Mouse (Mus musculus): ENCODE data around the gene Hdhd3. TPM values are rescaled to one million over a fixed set of nuclear protein-coding genes. Genes with fewer than 3 reads are reported as not detected.

Gene Hdhd3
- polyA plus RNA-seq (2011; ENCODE audit: insufficient read depth, insufficient read length, low read depth, missing spikeins): 0.51 and 0.75 TPM in 2 replicates

DNA sequence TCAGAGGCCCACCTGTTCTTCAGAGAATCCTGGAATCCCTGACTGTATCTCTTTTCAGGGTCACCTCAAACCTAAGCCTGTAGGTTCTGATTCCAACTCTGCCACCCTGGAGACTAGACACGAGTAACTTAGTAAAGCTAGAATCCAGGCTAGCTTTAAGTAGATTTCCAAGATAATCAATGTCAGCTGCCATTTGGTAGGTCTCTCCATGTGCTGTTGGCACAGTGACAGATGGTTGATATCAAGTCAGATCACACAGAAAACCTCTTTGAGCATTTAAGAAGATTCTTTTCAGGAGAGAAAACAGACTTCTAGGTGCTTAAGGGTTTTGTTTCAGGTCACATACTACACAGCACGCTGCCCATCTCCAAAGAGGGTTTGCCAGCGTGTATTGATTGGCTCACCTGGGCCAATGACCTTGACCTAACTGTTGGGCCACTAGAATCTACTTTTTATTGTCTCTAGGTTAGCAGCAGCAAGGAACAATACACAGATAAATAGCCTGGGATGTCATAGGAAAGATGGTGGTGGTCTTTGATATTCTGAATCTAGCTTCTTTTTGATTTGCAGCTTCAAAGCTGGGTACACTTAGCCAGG is at the start of gene Hdhd3:
Gene Hdhd3, minus strand, starts transcription at position 94 of the 597 bp plus-strand sequence.
- no peaks in the 10 kb centered on the region for H3K4me1 ChIP-seq (ENCODE audit: control insufficient read depth, insufficient read depth, low read length)
- TF ChIP-seq CTCF (IDR thresholded peaks at IDR 0.05; ENCODE audit: low read depth, low read length): no peak
- TF ChIP-seq POLR2A (IDR thresholded peaks at IDR 0.05; ENCODE audit: insufficient read depth, low read length): no peak
- no peak for TF ChIP-seq EP300 (IDR thresholded peaks at IDR 0.05; ENCODE audit: insufficient read depth, low read depth, low read length)
- peak within 1 kb of the TSS; percentile 32 for H3K9ac ChIP-seq (ENCODE audit: low read depth, poor library complexity, severe bottlenecking)
- H3K27me3 ChIP-seq (ENCODE audit: control insufficient read depth, insufficient read depth, low read length, poor library complexity, severe bottlenecking): no peaks in the 10 kb centered on the region
- no peaks in the 10 kb centered on the region; the same call in 1 of the 2 replicates for H3K36me3 ChIP-seq (ENCODE audit: control insufficient read depth, insufficient read depth, low read length, poor library complexity, severe bottlenecking)
- H3K27ac ChIP-seq (ENCODE audit: insufficient read depth, low read length): no peak within 1 kb of the TSS
- H3K9me3 ChIP-seq (replicated peaks; ENCODE audit: control insufficient read depth, insufficient read depth, low read length, poor library complexity, severe bottlenecking): no peaks in the 10 kb centered on the region
- peak within 1 kb of the TSS; percentile 74 for H3K4me3 ChIP-seq (ENCODE audit: low read depth, low read length)

- Histone ChIP-seq H3K9me3 (replicated peaks; ENCODE audit: control insufficient read depth, insufficient read depth, low read length, poor library complexity, severe bottlenecking) (no peaks in the 10 kb centered on the region), H3K9ac (ENCODE audit: low read depth, poor library complexity, severe bottlenecking) (no peak overlapping the region), H3K4me3 (ENCODE audit: low read depth, low read length) (no peak overlapping the region), H3K4me1 (ENCODE audit: control insufficient read depth, insufficient read depth, low read length) (no peaks in the 10 kb centered on the region), H3K36me3 (ENCODE audit: control insufficient read depth, insufficient read depth, low read length, poor library complexity, severe bottlenecking) (no peaks in the 10 kb centered on the region), H3K27ac (ENCODE audit: insufficient read depth, low read length) (no peak overlapping the region), H3K27me3 (ENCODE audit: control insufficient read depth, insufficient read depth, low read length, poor library complexity, severe bottlenecking) (no peaks in the 10 kb centered on the region; the same call in 1 of the 2 replicates)
- TF ChIP-seq CTCF (IDR thresholded peaks at IDR 0.05; ENCODE audit: low read depth, low read length) (no peak), POLR2A (IDR thresholded peaks at IDR 0.05; ENCODE audit: insufficient read depth, low read length) (no peak), EP300 (IDR thresholded peaks at IDR 0.05; ENCODE audit: insufficient read depth, low read depth, low read length) (no peak)
These were observed 48.7 kb upstream of the Hdhd3 start for GRCm38 (mm10) chr4:62551966-62552365.

DNA sequence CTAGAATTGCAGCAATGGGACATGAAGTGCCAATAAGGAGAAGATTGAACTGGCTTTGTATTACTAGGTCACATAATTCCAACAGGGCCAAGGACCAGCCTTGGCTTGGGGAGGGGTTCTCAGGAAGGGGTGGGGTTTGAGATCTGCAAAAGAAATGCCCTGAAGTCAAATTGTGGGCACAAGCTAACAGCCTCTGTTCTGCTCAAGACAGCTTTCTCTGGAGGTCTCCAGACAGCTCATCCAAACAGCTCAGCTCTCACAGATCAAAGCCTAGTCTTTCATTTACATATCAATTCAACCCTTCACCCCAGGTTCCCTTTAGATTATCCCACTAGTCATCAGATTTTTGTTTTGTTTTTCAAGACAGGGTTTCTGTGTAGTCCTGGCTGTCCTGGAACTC is 41.5 kb upstream of the Hdhd3 start:
- Histone ChIP-seq H3K9ac (ENCODE audit: low read depth, poor library complexity, severe bottlenecking) (no peak overlapping the region), H3K27ac (ENCODE audit: insufficient read depth, low read length) (no peak overlapping the region), H3K9me3 (replicated peaks; ENCODE audit: control insufficient read depth, insufficient read depth, low read length, poor library complexity, severe bottlenecking) (no peaks in the 10 kb centered on the region), H3K4me3 (ENCODE audit: low read depth, low read length) (no peak overlapping the region), H3K4me1 (ENCODE audit: control insufficient read depth, insufficient read depth, low read length) (no peaks in the 10 kb centered on the region), H3K27me3 (ENCODE audit: control insufficient read depth, insufficient read depth, low read length, poor library complexity, severe bottlenecking) (no peaks in the 10 kb centered on the region), H3K36me3 (ENCODE audit: control insufficient read depth, insufficient read depth, low read length, poor library complexity, severe bottlenecking) (no peaks in the 10 kb centered on the region)
- TF ChIP-seq CTCF (IDR thresholded peaks at IDR 0.05; ENCODE audit: low read depth, low read length) (no peak), POLR2A (IDR thresholded peaks at IDR 0.05; ENCODE audit: insufficient read depth, low read length) (no peak), EP300 (IDR thresholded peaks at IDR 0.05; ENCODE audit: insufficient read depth, low read depth, low read length) (no peak)

- H3K36me3 ChIP-seq (ENCODE audit: control insufficient read depth, insufficient read depth, low read length, poor library complexity, severe bottlenecking): no peaks in the 10 kb centered on the region
- no peaks in the 10 kb centered on the region for H3K27me3 ChIP-seq (ENCODE audit: control insufficient read depth, insufficient read depth, low read length, poor library complexity, severe bottlenecking)
- H3K4me3 ChIP-seq (ENCODE audit: low read depth, low read length): no peak overlapping the region
- TF ChIP-seq POLR2A (IDR thresholded peaks at IDR 0.05; ENCODE audit: insufficient read depth, low read length) (no peak), EP300 (IDR thresholded peaks at IDR 0.05; ENCODE audit: insufficient read depth, low read depth, low read length) (no peak)
- H3K9ac ChIP-seq (ENCODE audit: low read depth, poor library complexity, severe bottlenecking): no peak overlapping the region
- H3K4me1 ChIP-seq (ENCODE audit: control insufficient read depth, insufficient read depth, low read length): no peaks in the 10 kb centered on the region
- H3K9me3 ChIP-seq (replicated peaks; ENCODE audit: control insufficient read depth, insufficient read depth, low read length, poor library complexity, severe bottlenecking): no peaks in the 10 kb centered on the region
- H3K27ac ChIP-seq (ENCODE audit: insufficient read depth, low read length): no peak overlapping the region
These were observed 40.5 kb upstream of the Hdhd3 start for GRCm38 (mm10) chr4:62543782-62544181.

- no peak for TF ChIP-seq EP300 (IDR thresholded peaks at IDR 0.05; ENCODE audit: insufficient read depth, low read depth, low read length)
- TF ChIP-seq POLR2A (IDR thresholded peaks at IDR 0.05; ENCODE audit: insufficient read depth, low read length): no peak
- no peak for TF ChIP-seq CTCF (IDR thresholded peaks at IDR 0.05; ENCODE audit: low read depth, low read length)
- Histone ChIP-seq H3K27ac (ENCODE audit: insufficient read depth, low read length) (no peak overlapping the region), H3K9me3 (replicated peaks; ENCODE audit: control insufficient read depth, insufficient read depth, low read length, poor library complexity, severe bottlenecking) (no peaks in the 10 kb centered on the region), H3K36me3 (ENCODE audit: control insufficient read depth, insufficient read depth, low read length, poor library complexity, severe bottlenecking) (no peaks in the 10 kb centered on the region), H3K4me1 (ENCODE audit: control insufficient read depth, insufficient read depth, low read length) (no peaks in the 10 kb centered on the region), H3K27me3 (ENCODE audit: control insufficient read depth, insufficient read depth, low read length, poor library complexity, severe bottlenecking) (no peaks in the 10 kb centered on the region), H3K4me3 (ENCODE audit: low read depth, low read length) (no peak overlapping the region), H3K9ac (ENCODE audit: low read depth, poor library complexity, severe bottlenecking) (no peak overlapping the region)
These were observed 38.5 kb upstream of the Hdhd3 start for GRCm38 (mm10) chr4:62541802-62542201.

DNA sequence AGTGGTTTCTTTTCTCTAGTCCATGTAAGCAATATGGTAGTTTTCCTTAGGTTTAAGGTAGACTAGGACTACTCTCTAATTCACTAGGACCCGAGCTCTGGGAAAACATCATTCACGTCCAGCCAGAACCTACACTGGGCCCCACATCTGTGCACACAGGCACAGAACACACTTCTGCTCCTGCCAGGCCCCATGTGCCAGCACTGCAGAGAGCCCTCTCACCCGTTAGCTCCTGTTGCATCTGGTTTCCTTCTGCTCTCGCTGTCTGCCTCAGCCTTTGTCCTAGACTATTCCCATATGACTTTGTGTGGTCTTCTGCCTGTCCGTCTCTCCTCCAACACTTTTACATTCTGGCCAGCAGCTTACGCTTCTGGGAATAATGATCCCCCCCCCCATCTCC is 30.5 kb upstream of the Hdhd3 start:
- Histone ChIP-seq H3K27me3 (ENCODE audit: control insufficient read depth, insufficient read depth, low read length, poor library complexity, severe bottlenecking) (no peaks in the 10 kb centered on the region), H3K27ac (ENCODE audit: insufficient read depth, low read length) (no peak overlapping the region), H3K4me3 (ENCODE audit: low read depth, low read length) (no peak overlapping the region), H3K9me3 (replicated peaks; ENCODE audit: control insufficient read depth, insufficient read depth, low read length, poor library complexity, severe bottlenecking) (no peaks in the 10 kb centered on the region), H3K36me3 (ENCODE audit: control insufficient read depth, insufficient read depth, low read length, poor library complexity, severe bottlenecking) (no peaks in the 10 kb centered on the region), H3K9ac (ENCODE audit: low read depth, poor library complexity, severe bottlenecking) (no peak overlapping the region), H3K4me1 (ENCODE audit: control insufficient read depth, insufficient read depth, low read length) (no peaks in the 10 kb centered on the region)
- TF ChIP-seq EP300 (IDR thresholded peaks at IDR 0.05; ENCODE audit: insufficient read depth, low read depth, low read length): no peak
- TF ChIP-seq POLR2A (IDR thresholded peaks at IDR 0.05; ENCODE audit: insufficient read depth, low read length): no peak
- no peak for TF ChIP-seq CTCF (IDR thresholded peaks at IDR 0.05; ENCODE audit: low read depth, low read length)

Data from ES-Bruce4 (cell line).